Mouse (Mus musculus) embryonic facial prominence, embryonic 12.5 days (tissue): Measurements from ENCODE around the gene Nr6a1. TPM values are rescaled to one million over a fixed set of nuclear protein-coding genes. Genes with fewer than 3 reads are reported as not detected.

Experiments
- ATAC-seq: fragments of 200-750 bp; cut with Nextera tagmentation; 2 replicates; pipeline ENCODE4 v1.8.0; 2017; ENCODE audit not compliant: insufficient number of reproducible peaks, insufficient read depth, low FRiP score, low TSS enrichment
- H3K27ac ChIP-seq: fragments of 300-500 bp; sonication (generic); 2 replicates; pipeline ENCODE4 v1.5.1; 2016; ENCODE audit warnings: mild to moderate bottlenecking
- H3K27me3 ChIP-seq: fragments of 300-500 bp; sonication (generic); 2 replicates; pipeline ENCODE4 v1.6.1; 2016; ENCODE audit warnings: mild to moderate bottlenecking, moderate library complexity
- H3K36me3 ChIP-seq: fragments of 300-500 bp; sonication (generic); 2 replicates; pipeline ENCODE4 v1.6.1; 2016; ENCODE audit warnings: mild to moderate bottlenecking
- H3K4me1 ChIP-seq: fragments of 300-500 bp; sonication (generic); 2 replicates; pipeline ENCODE4 v1.6.1; 2016
- H3K4me2 ChIP-seq: fragments of 300-500 bp; sonication (generic); replicated peaks from 2 replicates; pipeline ENCODE4 v1.6.1; 2016; ENCODE audit warnings: mild to moderate bottlenecking, moderate library complexity
- H3K4me3 ChIP-seq: fragments of 300-500 bp; sonication (generic); 2 replicates; pipeline ENCODE4 v1.5.1; 2016; ENCODE audit warnings: mild to moderate bottlenecking
- H3K9ac ChIP-seq: fragments of 300-500 bp; sonication (generic); 2 replicates; pipeline ENCODE4 v1.6.1; 2016; ENCODE audit warnings: mild to moderate bottlenecking, moderate library complexity
- H3K9me3 ChIP-seq: fragments of 300-500 bp; sonication (generic); 2 replicates; pipeline ENCODE4 v1.6.1; 2016; ENCODE audit warnings: mild to moderate bottlenecking, moderate library complexity
- WGBS: fragments of 180-500 bp; shearing (Covaris S2); methylation state at CpG from one replicate; pipeline ENCODE4 v1.1.7; 2016; 5-methylcytosine and 5-hydroxymethylcytosine counted together
- polyA plus RNA-seq: library from polyadenylated mRNA; unstranded; fragments of >200 nt; fragmentation: Nextera tagmentation; extraction: Ambion mirVana; gene quantifications from 2 replicates; pipeline ENCODE4 v1.2.1, GENCODE M21; 2016

The Nr6a1 gene
- polyA plus RNA-seq, 1 experiment from 2014 or later: 2.0 TPM

GRCm38 (mm10) chr2:38953152-38953883, 25.8 kb upstream of the Nr6a1 start:
- no peak for ATAC-seq
- Histone ChIP-seq H3K4me3 (no peak overlapping the region), H3K4me2 (no peak overlapping the region), H3K27ac (no peak overlapping the region), H3K9ac (no peak overlapping the region), H3K36me3 (no peaks in the 10 kb centered on the region), H3K27me3 (no peaks in the 10 kb centered on the region), H3K9me3 (no peaks in the 10 kb centered on the region), H3K4me1 (no peaks in the 10 kb centered on the region)
- WGBS: 68% methylated on average over 5 of the region's 5 CpGs

- ATAC-seq: no peak
- no peaks in the 10 kb centered on the region for H3K36me3 ChIP-seq
- H3K4me3 ChIP-seq: no peak overlapping the region
- no peaks in the 10 kb centered on the region for H3K27me3 ChIP-seq
- WGBS: 79% methylated on average over 7 of the region's 7 CpGs
- H3K4me1 ChIP-seq: no peaks in the 10 kb centered on the region
- H3K9ac ChIP-seq: no peak overlapping the region
- H3K27ac ChIP-seq: no peak overlapping the region
- H3K9me3 ChIP-seq: no peaks in the 10 kb centered on the region
- no peak overlapping the region for H3K4me2 ChIP-seq
These were observed 22.8 kb upstream of the Nr6a1 start for GRCm38 (mm10) chr2:38950281-38950719.

GRCm38 (mm10) chr2:38947566-38947965, 20.1 kb upstream of the Nr6a1 start:
- H3K27me3 ChIP-seq: no peaks in the 10 kb centered on the region
- no peak for ATAC-seq
- WGBS: 71% methylated on average over 7 of the region's 7 CpGs
- H3K4me1 ChIP-seq: no peaks in the 10 kb centered on the region
- no peak overlapping the region for H3K9ac ChIP-seq
- no peak overlapping the region for H3K27ac ChIP-seq
- no peaks in the 10 kb centered on the region for H3K36me3 ChIP-seq
- no peak overlapping the region for H3K4me3 ChIP-seq
- H3K9me3 ChIP-seq: no peaks in the 10 kb centered on the region
- no peak overlapping the region for H3K4me2 ChIP-seq

- H3K9me3 ChIP-seq: no peaks in the 10 kb centered on the region
- no peaks in the 10 kb centered on the region for H3K27me3 ChIP-seq
- no peak overlapping the region for H3K4me3 ChIP-seq
- no peak overlapping the region for H3K27ac ChIP-seq
- WGBS: 81% methylated on average over 3 of the region's 3 CpGs
- no peaks in the 10 kb centered on the region for H3K36me3 ChIP-seq
- no peak for ATAC-seq
- no peak overlapping the region for H3K4me2 ChIP-seq
- no peaks in the 10 kb centered on the region for H3K4me1 ChIP-seq
- H3K9ac ChIP-seq: no peak overlapping the region
These were observed 17.1 kb upstream of the Nr6a1 start for GRCm38 (mm10) chr2:38944460-38945161.

GRCm38 (mm10) chr2:38943977-38944376, 16.5 kb upstream of the Nr6a1 start:
- Histone ChIP-seq H3K9me3 (no peaks in the 10 kb centered on the region), H3K27me3 (no peaks in the 10 kb centered on the region), H3K27ac (no peak overlapping the region), H3K9ac (no peak overlapping the region), H3K4me2 (no peak overlapping the region), H3K4me1 (no peaks in the 10 kb centered on the region), H3K36me3 (no peaks in the 10 kb centered on the region), H3K4me3 (no peak overlapping the region)
- WGBS: 49% methylated on average over 2 of the region's 2 CpGs
- no peak for ATAC-seq

- Histone ChIP-seq H3K27ac (no peak overlapping the region), H3K9ac (no peak overlapping the region), H3K4me3 (no peak overlapping the region), H3K36me3 (no peaks in the 10 kb centered on the region), H3K27me3 (no peaks in the 10 kb centered on the region), H3K4me1 (no peaks in the 10 kb centered on the region), H3K4me2 (no peak overlapping the region), H3K9me3 (no peaks in the 10 kb centered on the region)
- WGBS: 84% methylated on average over 5 of the region's 5 CpGs
- no peak for ATAC-seq
These were observed 15.7 kb upstream of the Nr6a1 start for GRCm38 (mm10) chr2:38943161-38943560.

- Histone ChIP-seq H3K27me3 (no peaks in the 10 kb centered on the region), H3K4me1 (no peaks in the 10 kb centered on the region), H3K4me2 (no peak overlapping the region), H3K9me3 (no peaks in the 10 kb centered on the region), H3K36me3 (no peaks in the 10 kb centered on the region), H3K4me3 (no peak overlapping the region), H3K9ac (no peak overlapping the region), H3K27ac (no peak overlapping the region)
- 84% methylated on average over 2 of the region's 2 CpGs for WGBS
- no peak for ATAC-seq
These were observed 14.4 kb upstream of the Nr6a1 start for GRCm38 (mm10) chr2:38941898-38942297.

- no peaks in the 10 kb centered on the region for H3K9me3 ChIP-seq
- H3K9ac ChIP-seq: no peak overlapping the region
- H3K27me3 ChIP-seq: no peaks in the 10 kb centered on the region
- H3K4me3 ChIP-seq: no peak overlapping the region
- H3K4me2 ChIP-seq: no peak overlapping the region
- 84% methylated on average over 14 of the region's 14 CpGs for WGBS
- H3K4me1 ChIP-seq: no peaks in the 10 kb centered on the region
- no peak for ATAC-seq
- no peaks in the 10 kb centered on the region for H3K36me3 ChIP-seq
- no peak overlapping the region for H3K27ac ChIP-seq
These were observed 13.9 kb upstream of the Nr6a1 start for GRCm38 (mm10) chr2:38941426-38941825.

GRCm38 (mm10) chr2:38939047-38939446, 11.6 kb upstream of the Nr6a1 start:
- no peak for ATAC-seq
- H3K36me3 ChIP-seq: no peaks in the 10 kb centered on the region
- peaks cover 10% of the 10 kb centered on the region for H3K4me1 ChIP-seq
- 68% methylated on average over 2 of the region's 2 CpGs for WGBS
- H3K9me3 ChIP-seq: no peaks in the 10 kb centered on the region
- H3K27ac ChIP-seq: no peak overlapping the region
- no peak overlapping the region for H3K4me2 ChIP-seq
- H3K9ac ChIP-seq: no peak overlapping the region
- no peaks in the 10 kb centered on the region for H3K27me3 ChIP-seq
- no peak overlapping the region for H3K4me3 ChIP-seq

GRCm38 (mm10) chr2:38938007-38938406, 10.5 kb upstream of the Nr6a1 start:
- 91% methylated on average over 1 of the region's 1 CpGs for WGBS
- H3K27me3 ChIP-seq: no peaks in the 10 kb centered on the region
- ATAC-seq: no peak

GRCm38 (mm10) chr2:38937396-38937795, 9.9 kb upstream of the Nr6a1 start:
- Histone ChIP-seq H3K27me3 (no peaks in the 10 kb centered on the region), H3K36me3 (no peaks in the 10 kb centered on the region), H3K9me3 (no peaks in the 10 kb centered on the region), H3K27ac (no peak overlapping the region), H3K4me3 (no peak overlapping the region), H3K9ac (no peak overlapping the region), H3K4me1 (peaks cover 15% of the 10 kb centered on the region), H3K4me2 (no peak overlapping the region)
- no peak for ATAC-seq
- 74% methylated on average over 3 of the region's 3 CpGs for WGBS

More at GRCm38 (mm10) chr2:38938007-38938406, 10.5 kb upstream of the Nr6a1 start:
- no peak overlapping the region for H3K4me2 ChIP-seq
- peaks cover 15% of the 10 kb centered on the region for H3K4me1 ChIP-seq
- H3K36me3 ChIP-seq: no peaks in the 10 kb centered on the region
- H3K4me3 ChIP-seq: no peak overlapping the region
- no peak overlapping the region for H3K27ac ChIP-seq
- no peak overlapping the region for H3K9ac ChIP-seq
- no peaks in the 10 kb centered on the region for H3K9me3 ChIP-seq

GRCm38 (mm10) chr2:38936721-38937378, 9.4 kb upstream of the Nr6a1 start:
- Histone ChIP-seq H3K27ac (no peak overlapping the region), H3K4me1 (peaks cover 17% of the 10 kb centered on the region), H3K4me3 (no peak overlapping the region), H3K27me3 (no peaks in the 10 kb centered on the region), H3K4me2 (no peak overlapping the region), H3K36me3 (no peaks in the 10 kb centered on the region), H3K9me3 (no peaks in the 10 kb centered on the region), H3K9ac (no peak overlapping the region)
- no peak for ATAC-seq
- WGBS: 74% methylated on average over 9 of the region's 9 CpGs
